Comparison of ENCODE assay signal across 22 mouse cellular contexts in genomic region chr12:51195136-51195535, GRCm38 (mm10).
DNase-seq lines count a peak whose midpoint lies in the region; ATAC-seq and TF ChIP-seq lines count a peak whose summit lies in the region.
"Had no signal": no experiment of that assay in that cellular context is flagged by ENCODE, and none has a peak within 500 bp of the region (broad histone marks: within the 10 kb centered on the region; RNA-seq: fewer than 3 reads in every experiment).

No protein-coding gene starts in this region.

- DNase-seq in forebrain, postnatal 0 days = no peak
- DNase-seq in lung, embryonic 14.5 days = no peak
- no peak for DNase-seq in lung, postnatal 25 days (ENCODE audit: low spot score)
- no peak for DNase-seq in urinary bladder, postnatal 4 days (ENCODE audit: low spot score in 2 of 2)
- no peak for DNase-seq in urinary bladder, postnatal 25 days (ENCODE audit: low spot score)
- DNase-seq: cerebellum, adult 11-12 months; cerebellum, postnatal 10 days; heart, postnatal 14 days; kidney, postnatal 14 days; layer of hippocampus, postnatal 36 days; lung, postnatal 36 days; thymus, postnatal 25 days had no signal

- peak overlapping the region; percentile 10; the same call in 1 of the 2 replicates for H3K27ac ChIP-seq in forebrain, embryonic 16.5 days (ENCODE audit: low read length)
- H3K27ac ChIP-seq in forebrain, postnatal 0 days (ENCODE audit: low read depth, low read length) = no peak overlapping the region
- H3K27ac ChIP-seq in lung, embryonic 14.5 days (ENCODE audit: low read depth) = no peak overlapping the region
- no peak overlapping the region for H3K27ac ChIP-seq in embryonic facial prominence, embryonic 15.5 days (replicated peaks)
- H3K27ac ChIP-seq in stomach, embryonic 16.5 days (ENCODE audit: low read length) = peak overlapping the region; percentile 61; the same call in 1 of the 2 replicates
- H3K27ac ChIP-seq: hindbrain, postnatal 0 days; liver, embryonic 14.5 days; midbrain, embryonic 13.5 days had no signal

- WGBS in forebrain, embryonic 16.5 days = 45% methylated on average over 8 of the region's 8 CpGs
- 49% methylated on average over 8 of the region's 8 CpGs for WGBS in forebrain, postnatal 0 days
- 39% methylated on average over 8 of the region's 8 CpGs for WGBS in lung, embryonic 14.5 days
- WGBS in embryonic facial prominence, embryonic 15.5 days = 47% methylated on average over 8 of the region's 8 CpGs
- 59% methylated on average over 8 of the region's 8 CpGs for WGBS in stomach, embryonic 16.5 days

- no peaks in the 10 kb centered on the region for H3K9me3 ChIP-seq in forebrain, embryonic 16.5 days (ENCODE audit: control insufficient read depth, low read length)
- no peaks in the 10 kb centered on the region for H3K9me3 ChIP-seq in forebrain, postnatal 0 days (ENCODE audit: low read length)
- H3K9me3 ChIP-seq in lung, embryonic 14.5 days (ENCODE audit: low read depth, low read length) = no peaks in the 10 kb centered on the region
- H3K9me3 ChIP-seq in embryonic facial prominence, embryonic 15.5 days (replicated peaks) = no peaks in the 10 kb centered on the region
- H3K9me3 ChIP-seq in stomach, embryonic 16.5 days (replicated peaks; ENCODE audit: control insufficient read depth, low read length) = no peaks in the 10 kb centered on the region
- H3K9me3 ChIP-seq: midbrain, embryonic 13.5 days had no signal

- H3K4me1 ChIP-seq in forebrain, embryonic 16.5 days (replicated peaks; ENCODE audit: control insufficient read depth, insufficient read depth, low read length) = peaks cover 8% of the 10 kb centered on the region
- H3K4me1 ChIP-seq in forebrain, postnatal 0 days (ENCODE audit: insufficient read depth) = peaks cover 7% of the 10 kb centered on the region; the same call in 1 of the 2 replicates
- no peaks in the 10 kb centered on the region for H3K4me1 ChIP-seq in lung, embryonic 14.5 days (ENCODE audit: insufficient read depth)
- no peaks in the 10 kb centered on the region for H3K4me1 ChIP-seq in embryonic facial prominence, embryonic 15.5 days
- no peaks in the 10 kb centered on the region for H3K4me1 ChIP-seq in stomach, embryonic 16.5 days (ENCODE audit: control insufficient read depth, insufficient read depth, low read length)
- H3K4me1 ChIP-seq: megakaryocyte, embryonic 14.5 days had no signal

- no peaks in the 10 kb centered on the region for H3K36me3 ChIP-seq in forebrain, embryonic 16.5 days (ENCODE audit: control insufficient read depth, insufficient read depth)
- H3K36me3 ChIP-seq in forebrain, postnatal 0 days (ENCODE audit: insufficient read depth) = no peaks in the 10 kb centered on the region
- H3K36me3 ChIP-seq in lung, embryonic 14.5 days (ENCODE audit: insufficient read depth) = no peaks in the 10 kb centered on the region
- no peaks in the 10 kb centered on the region for H3K36me3 ChIP-seq in embryonic facial prominence, embryonic 15.5 days
- H3K36me3 ChIP-seq in stomach, embryonic 16.5 days (ENCODE audit: control insufficient read depth, insufficient read depth, low read length) = no peaks in the 10 kb centered on the region
- H3K36me3 ChIP-seq: midbrain, embryonic 13.5 days had no signal

- no peak for TF ChIP-seq CTCF in forebrain, postnatal 0 days (IDR thresholded peaks at IDR 0.05; ENCODE audit: low read depth)
- no peak for TF ChIP-seq CTCF in lung, embryonic 14.5 days (IDR thresholded peaks at IDR 0.05; ENCODE audit: low read depth)

- ATAC-seq in forebrain, embryonic 16.5 days = no peak
- no peak for ATAC-seq in forebrain, postnatal 0 days
- ATAC-seq in lung, embryonic 14.5 days (ENCODE audit: insufficient read depth) = peak; percentile 14; the same call in 1 of the 2 replicates
- ATAC-seq in embryonic facial prominence, embryonic 15.5 days (ENCODE audit: insufficient number of reproducible peaks, low FRiP score, low TSS enrichment, low read depth) = peak; percentile 39; the same call in 1 of the 2 replicates
- ATAC-seq in stomach, embryonic 16.5 days (ENCODE audit: insufficient read depth, low FRiP score) = no peak
- ATAC-seq: hindbrain, postnatal 0 days; intestine, embryonic 16.5 days; midbrain, embryonic 13.5 days had no signal

- H3K4me2 ChIP-seq in forebrain, embryonic 16.5 days (ENCODE audit: low read length) = no peak overlapping the region
- no peak overlapping the region for H3K4me2 ChIP-seq in forebrain, postnatal 0 days (ENCODE audit: low read depth)
- no peak overlapping the region for H3K4me2 ChIP-seq in lung, embryonic 14.5 days
- H3K4me2 ChIP-seq in embryonic facial prominence, embryonic 15.5 days (replicated peaks) = no peak overlapping the region
- no peak overlapping the region for H3K4me2 ChIP-seq in stomach, embryonic 16.5 days (ENCODE audit: low read depth, low read length)
- H3K4me2 ChIP-seq: heart, embryonic 11.5 days; midbrain, embryonic 13.5 days had no signal

- H3K9ac ChIP-seq in forebrain, embryonic 16.5 days (replicated peaks; ENCODE audit: low read depth, low read length) = no peak overlapping the region
- H3K9ac ChIP-seq in forebrain, postnatal 0 days = no peak overlapping the region
- no peak overlapping the region for H3K9ac ChIP-seq in lung, embryonic 14.5 days
- no peak overlapping the region for H3K9ac ChIP-seq in embryonic facial prominence, embryonic 15.5 days
- H3K9ac ChIP-seq in stomach, embryonic 16.5 days (ENCODE audit: low read length) = no peak overlapping the region
- H3K9ac ChIP-seq: liver, embryonic 14.5 days; midbrain, embryonic 13.5 days had no signal

- no peaks in the 10 kb centered on the region for H3K27me3 ChIP-seq in forebrain, embryonic 16.5 days (replicated peaks; ENCODE audit: control insufficient read depth, insufficient read depth, low read length)
- H3K27me3 ChIP-seq in forebrain, postnatal 0 days (ENCODE audit: insufficient read depth, low read length) = no peaks in the 10 kb centered on the region
- no peaks in the 10 kb centered on the region for H3K27me3 ChIP-seq in lung, embryonic 14.5 days (ENCODE audit: insufficient read depth, low read length)
- no peaks in the 10 kb centered on the region for H3K27me3 ChIP-seq in embryonic facial prominence, embryonic 15.5 days
- H3K27me3 ChIP-seq in stomach, embryonic 16.5 days (ENCODE audit: control insufficient read depth, insufficient read depth, low read length) = no peaks in the 10 kb centered on the region
- H3K27me3 ChIP-seq: megakaryocyte, embryonic 14.5 days; midbrain, embryonic 13.5 days had no signal

- H3K4me3 ChIP-seq in forebrain, embryonic 16.5 days (replicated peaks; ENCODE audit: low read length) = no peak overlapping the region
- H3K4me3 ChIP-seq in forebrain, postnatal 0 days (ENCODE audit: low read depth, low read length) = no peak overlapping the region
- no peak overlapping the region for H3K4me3 ChIP-seq in lung, embryonic 14.5 days (ENCODE audit: low read depth, low read length)
- no peak overlapping the region for H3K4me3 ChIP-seq in embryonic facial prominence, embryonic 15.5 days (replicated peaks)
- H3K4me3 ChIP-seq in stomach, embryonic 16.5 days (replicated peaks; ENCODE audit: low read length) = no peak overlapping the region
- H3K4me3 ChIP-seq: erythroblast, embryonic 14.5 days; megakaryocyte, embryonic 14.5 days; midbrain, embryonic 13.5 days had no signal

Comparison
In these comparisons a context has a peak if more than half of its experiments do, and no peak if none do; other contexts are left out.
1. H3K27ac ChIP-seq: peak in forebrain, embryonic 16.5 days (single experiment) and stomach, embryonic 16.5 days (single experiment); none in forebrain, postnatal 0 days (single experiment), lung, embryonic 14.5 days (single experiment) and embryonic facial prominence, embryonic 15.5 days (single experiment).
2. ATAC-seq: peak in lung, embryonic 14.5 days (single experiment) and embryonic facial prominence, embryonic 15.5 days (single experiment); none in forebrain, embryonic 16.5 days (single experiment), forebrain, postnatal 0 days (single experiment) and stomach, embryonic 16.5 days (single experiment).